Mouse (Mus musculus) heart, postnatal 0 days (tissue): ENCODE measurements around the gene Hist1h3d.
"Not testable (repeated sequence)": the region's sequence is repeated elsewhere in the genome, so short reads cannot be mapped to it uniquely, and the experiment has no call there.

Source experiments
- CTCF ChIP-seq: IDR thresholded peaks from 2 replicates; pipeline ENCODE4 v1.5.1; 2016; ENCODE audit warnings: antibody characterized with exemption, control low read depth, low read depth
- EP300 ChIP-seq: IDR thresholded peaks from 2 replicates; pipeline ENCODE4 v1.6.1; 2016; ENCODE audit warnings: antibody characterized with exemption, low read depth

DNA sequence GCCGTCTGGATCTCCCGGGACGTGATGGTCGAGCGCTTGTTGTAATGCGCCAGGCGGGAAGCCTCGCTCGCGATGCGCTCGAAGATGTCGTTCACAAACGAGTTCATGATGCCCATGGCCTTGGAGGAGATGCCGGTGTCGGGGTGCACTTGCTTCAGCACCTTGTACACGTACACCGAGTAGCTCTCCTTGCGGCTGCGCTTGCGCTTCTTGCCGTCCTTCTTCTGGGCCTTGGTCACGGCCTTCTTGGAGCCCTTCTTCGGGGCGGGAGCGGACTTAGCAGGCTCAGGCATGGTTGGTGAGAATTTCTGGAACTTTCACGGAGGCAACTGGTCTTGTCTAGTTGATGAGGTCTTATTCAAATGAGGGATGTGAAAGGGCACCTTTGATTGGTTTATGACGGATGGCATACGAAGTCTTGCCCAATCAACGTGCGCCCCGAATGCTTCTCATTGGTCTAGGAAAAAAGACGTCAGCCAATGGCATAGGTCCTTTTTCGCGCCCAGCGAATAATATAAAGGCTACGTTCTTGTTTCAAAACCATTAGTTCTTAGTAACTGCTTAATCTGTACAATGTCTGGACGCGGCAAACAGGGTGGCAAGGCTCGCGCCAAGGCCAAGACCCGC lies 1.6 kb upstream of the Hist1h3d start, which contains the start of the genes Hist1h2bf and Hist1h2ad:
- not testable (repeated sequence) for TF ChIP-seq CTCF
- peak; percentile 90 for TF ChIP-seq EP300
